Mouse (Mus musculus) liver, embryonic 14.5 days (tissue): ENCODE results near the gene Dkk3. TPM values are rescaled to one million over a fixed set of nuclear protein-coding genes. Genes with fewer than 3 reads are reported as not detected.

Source experiments
- ATAC-seq: fragments of 200-750 bp; cut with Nextera tagmentation; 2 replicates; pipeline ENCODE4 v1.8.0; 2017; ENCODE audit warnings: moderate number of reproducible peaks, mild to moderate bottlenecking, moderate library complexity; ENCODE audit not compliant: insufficient read depth
- DNase-seq, 3 experiments: peaks; one replicate each; pipeline ENCODE4 v3.0.0-alpha.2; 2012 to 2013; ENCODE audit warnings: low read depth in 3 of 3, low spot score in 3 of 3
- H3K27ac ChIP-seq: fragments of 300-500 bp; sonication (generic); 2 replicates; pipeline ENCODE4 v1.5.1; 2014; ENCODE audit warnings: moderate library complexity, mild to moderate bottlenecking, control low read depth, inconsistent platforms
- H3K27me3 ChIP-seq: fragments of 300-500 bp; sonication (generic); 2 replicates; pipeline ENCODE4 v1.6.1; 2014; ENCODE audit warnings: mild to moderate bottlenecking, low read length, moderate library complexity; ENCODE audit not compliant: control insufficient read depth, insufficient read depth
- H3K36me3 ChIP-seq: fragments of 300-500 bp; sonication (generic); replicated peaks from 2 replicates; pipeline ENCODE4 v1.6.1; 2014; ENCODE audit warnings: low read depth; ENCODE audit not compliant: control insufficient read depth, insufficient read depth
- H3K4me1 ChIP-seq, 2 experiments: fragments of 200-500 bp in 1 of 2; fragments of 300-500 bp in 1 of 2; sonication (generic) in 1 of 2; replicated peaks; 2 replicates each; pipeline ENCODE4 v1.6.1; 2012 to 2014; ENCODE audit warnings: antibody characterized with exemption in 1 of 2, inconsistent platforms in 1 of 2, low read length in 1 of 2; ENCODE audit not compliant: control insufficient read depth in 2 of 2, insufficient read depth in 2 of 2
- H3K4me2 ChIP-seq: fragments of 300-500 bp; sonication (generic); 2 replicates; pipeline ENCODE4 v1.6.1; 2014; ENCODE audit warnings: low read depth, mild to moderate bottlenecking, control low read depth, moderate library complexity
- H3K4me3 ChIP-seq, 2 experiments: fragments of 200-500 bp in 1 of 2; fragments of 300-500 bp in 1 of 2; sonication (generic) in 1 of 2; 2 replicates each; pipeline ENCODE4 v1.5.1; 2012 to 2014; ENCODE audit warnings: low read depth in 2 of 2, low read length in 2 of 2, mild to moderate bottlenecking in 2 of 2, control low read depth in 1 of 2, inconsistent platforms in 1 of 2, moderate library complexity in 1 of 2; ENCODE audit not compliant: insufficient read depth in 1 of 2
- H3K9ac ChIP-seq: fragments of 300-500 bp; sonication (generic); replicated peaks from 2 replicates; pipeline ENCODE4 v1.6.1; 2014; ENCODE audit warnings: mild to moderate bottlenecking, control low read depth, moderate library complexity
- H3K9me3 ChIP-seq: fragments of 300-500 bp; sonication (generic); 2 replicates; pipeline ENCODE4 v1.6.1; 2016; ENCODE audit warnings: low read length, mixed read lengths; ENCODE audit not compliant: control insufficient read depth
- CTCF ChIP-seq: IDR thresholded peaks from 2 replicates; pipeline ENCODE4 v1.5.1; 2016; ENCODE audit warnings: antibody characterized with exemption, low read depth, control low read depth
- EP300 ChIP-seq: IDR thresholded peaks from 2 replicates; pipeline ENCODE4 v1.6.1; 2016; ENCODE audit warnings: antibody characterized with exemption, low read depth
- WGBS: fragments of 180-500 bp; shearing (Covaris S2); extraction: QIAGEN DNeasy Blood & Tissue Kit; methylation state at CpG from one replicate; pipeline ENCODE4 v1.1.7; 2014; ENCODE audit not compliant: insufficient replicate concordance; 5-methylcytosine and 5-hydroxymethylcytosine counted together
- polyA plus RNA-seq, 2 experiments: library from polyadenylated mRNA; depleted of rRNA in 1 of 2; stranded (reverse) in 1 of 2; unstranded in 1 of 2; fragments of >200 nt; fragmentation: Nextera tagmentation in 1 of 2; extraction: Ambion mirVana in 1 of 2; gene quantifications; 2 replicates each; pipeline versions ENCODE4 v1.2.1 to v1.2.3; 2012 to 2014

The Dkk3 gene
- polyA plus RNA-seq, 2 experiments = 1.5 to 2.4 TPM

DNA sequence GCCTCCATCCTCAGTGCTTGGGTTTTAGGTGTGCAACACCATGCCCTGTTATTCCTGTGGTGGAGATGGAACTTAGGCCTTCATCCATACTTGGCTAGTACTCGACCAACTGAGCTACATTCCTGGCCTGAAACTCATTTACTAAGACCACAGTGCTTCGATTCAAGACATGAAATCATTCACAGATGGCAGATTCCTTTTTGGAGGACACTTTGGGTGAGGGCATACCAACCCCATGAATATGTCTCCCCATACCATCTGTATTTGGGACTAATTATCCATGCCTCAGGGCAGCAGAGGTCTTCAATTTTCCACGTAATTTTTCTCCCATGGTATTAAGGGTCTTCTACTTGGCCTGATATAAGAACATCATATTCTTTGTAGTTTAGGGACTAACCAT is 16.2 kb downstream of the Dkk3 start:
- DNase-seq = no peak

DNA sequence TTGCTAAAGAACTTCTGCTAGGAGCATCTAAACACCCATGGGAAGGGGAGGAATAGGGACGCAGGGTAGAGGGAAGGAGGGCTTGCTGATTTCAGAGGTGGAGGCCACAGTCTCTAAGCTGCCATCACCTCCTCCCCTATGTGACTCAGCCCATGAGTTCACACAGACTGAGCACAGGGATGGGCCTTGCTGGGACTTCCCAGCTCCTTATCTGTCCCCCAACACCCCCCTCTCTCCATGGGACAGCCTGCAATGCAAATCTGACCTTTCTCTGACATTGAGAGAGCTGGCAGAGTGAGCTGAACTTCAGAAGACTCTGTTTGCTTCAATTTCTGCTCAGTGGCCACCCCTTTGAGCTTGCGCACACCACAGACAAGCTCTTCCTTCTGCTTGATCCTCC is 18.1 kb downstream of the Dkk3 start:
- WGBS = 72% methylated on average over 2 of the region's 2 CpGs
- Histone ChIP-seq H3K9ac (no peak overlapping the region), H3K36me3 (no peaks in the 10 kb centered on the region), H3K27me3 (no peaks in the 10 kb centered on the region), H3K4me2 (no peak overlapping the region), H3K4me3 (no peak overlapping the region), H3K27ac (no peak overlapping the region), H3K9me3 (no peaks in the 10 kb centered on the region), H3K4me1 (0 out of 4 replicates have a peak, but pooled peaks cover 0 to 2% of the 10 kb centered on the region in 2 experiments)
- no peak for ATAC-seq
- TF ChIP-seq CTCF (no peak), EP300 (no peak)
- no peak for DNase-seq

More for the DNA sequence above, 16.2 kb downstream of the Dkk3 start:
- Histone ChIP-seq H3K27ac (no peak overlapping the region), H3K4me3 (no peak overlapping the region), H3K27me3 (no peaks in the 10 kb centered on the region), H3K4me1 (0 out of 4 replicates have a peak, but pooled peaks cover 0 to 2% of the 10 kb centered on the region in 2 experiments), H3K4me2 (no peak overlapping the region), H3K36me3 (no peaks in the 10 kb centered on the region), H3K9me3 (no peaks in the 10 kb centered on the region), H3K9ac (no peak overlapping the region)
- WGBS = 47% methylated on average over 3 of the region's 3 CpGs
- TF ChIP-seq EP300 = no peak
- TF ChIP-seq CTCF = no peak
- ATAC-seq = no peak

DNA sequence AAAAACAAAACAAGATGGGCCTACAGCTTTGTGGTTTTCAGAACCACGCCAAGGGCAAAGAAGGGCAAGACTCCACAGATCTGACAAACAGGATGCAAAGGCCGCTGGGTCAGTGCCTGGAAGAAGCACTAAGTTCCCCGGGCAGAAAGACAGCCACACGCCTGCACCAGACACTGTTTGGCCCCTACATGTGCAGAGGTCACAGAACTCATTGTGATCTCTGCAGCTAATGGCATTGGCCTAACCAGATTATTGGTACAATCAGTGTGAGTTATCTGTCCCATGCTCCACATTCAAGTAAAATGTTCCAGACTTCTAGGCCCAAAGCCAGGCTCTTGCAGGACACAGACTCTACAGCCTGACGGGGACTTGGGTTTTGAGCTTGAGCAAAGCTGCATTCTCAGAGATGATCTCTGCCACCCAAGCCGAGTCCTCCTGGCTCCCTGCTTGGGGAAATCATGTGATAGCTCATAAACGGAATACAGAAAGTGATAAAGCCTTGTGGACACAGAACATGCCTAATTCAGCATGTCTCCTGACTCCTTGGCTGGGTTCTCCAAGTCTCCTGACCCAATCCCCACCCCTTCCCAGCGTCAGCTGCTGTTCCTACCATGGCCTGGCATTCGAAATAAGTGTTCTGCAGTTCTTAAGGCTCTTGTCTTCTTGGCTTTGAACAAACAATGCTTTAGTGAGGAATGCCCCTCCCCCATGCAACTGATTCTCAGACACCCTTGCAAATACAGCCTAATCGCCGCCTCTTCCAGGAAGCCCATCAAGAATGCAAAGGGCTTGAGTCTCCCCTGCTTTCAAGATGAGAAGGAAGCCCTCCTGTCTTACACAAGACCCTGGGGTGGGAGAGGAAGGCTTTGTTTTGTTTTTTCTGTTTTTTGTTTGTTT is 20.1 kb downstream of the Dkk3 start:
- no peak overlapping the region for H3K4me2 ChIP-seq
- no peaks in the 10 kb centered on the region for H3K27me3 ChIP-seq
- no peak overlapping the region for H3K9ac ChIP-seq
- H3K4me1 ChIP-seq = 0 out of 4 replicates have a peak, but pooled peaks cover 0 to 2% of the 10 kb centered on the region in 2 experiments
- DNase-seq (no peak), ATAC-seq (no peak)
- H3K36me3 ChIP-seq = no peaks in the 10 kb centered on the region
- no peak overlapping the region for H3K4me3 ChIP-seq
- H3K27ac ChIP-seq = no peak overlapping the region
- 49% methylated on average over 11 of the region's 11 CpGs for WGBS
- no peak for TF ChIP-seq EP300
- no peak for TF ChIP-seq CTCF
- H3K9me3 ChIP-seq = no peaks in the 10 kb centered on the region

DNA sequence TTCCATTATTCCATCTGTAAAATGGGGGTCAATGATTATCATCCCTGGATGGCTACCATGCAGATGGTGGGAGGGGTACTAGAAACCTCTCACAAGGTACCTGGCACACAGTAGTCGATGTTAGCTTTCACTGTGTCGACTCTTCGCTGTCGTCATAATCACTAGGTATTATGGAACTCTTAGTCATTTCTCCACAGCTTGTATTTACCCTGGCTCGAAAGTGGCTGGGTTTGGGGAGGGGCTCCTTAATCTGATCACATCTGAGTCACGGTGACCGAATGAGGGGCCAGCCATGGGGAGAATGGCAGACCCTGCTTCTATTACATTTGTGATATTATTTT is 20.7 kb downstream of the Dkk3 start:
- Histone ChIP-seq H3K27ac (no peak overlapping the region), H3K4me3 (no peak overlapping the region), H3K9me3 (no peaks in the 10 kb centered on the region), H3K4me1 (0 out of 4 replicates have a peak, but pooled peaks cover 0 to 2% of the 10 kb centered on the region in 2 experiments), H3K4me2 (no peak overlapping the region), H3K27me3 (no peaks in the 10 kb centered on the region), H3K36me3 (no peaks in the 10 kb centered on the region), H3K9ac (no peak overlapping the region)
- ATAC-seq (no peak), DNase-seq (no peak)
- WGBS = 66% methylated on average over 7 of the region's 7 CpGs
- TF ChIP-seq EP300 (no peak), CTCF (no peak)

DNA sequence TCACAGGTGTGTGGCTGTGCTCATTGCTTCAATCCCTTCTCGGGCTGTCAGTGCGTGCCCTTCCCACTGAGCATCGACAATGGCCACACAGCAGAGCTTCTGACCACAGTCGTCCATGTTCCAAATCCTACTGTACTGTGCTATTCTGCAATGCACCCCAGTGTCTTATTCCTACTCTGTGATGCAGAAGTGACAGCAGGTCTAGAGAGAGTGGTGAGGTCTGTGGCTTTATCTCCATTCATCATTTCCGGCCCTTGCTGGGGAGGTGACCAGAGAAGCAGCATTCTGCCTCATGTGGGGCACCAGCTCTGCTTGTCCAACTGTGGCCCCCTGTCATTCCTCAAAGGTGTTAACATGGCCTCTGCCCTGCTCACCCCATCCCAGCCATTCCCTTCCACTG is 22.3 kb downstream of the Dkk3 start:
- H3K4me1 ChIP-seq = 0 out of 4 replicates have a peak, but pooled peaks cover 0 to 2% of the 10 kb centered on the region in 2 experiments
- H3K4me3 ChIP-seq = no peak overlapping the region
- no peaks in the 10 kb centered on the region for H3K36me3 ChIP-seq
- H3K4me2 ChIP-seq = no peak overlapping the region
- TF ChIP-seq EP300 (no peak), CTCF (no peak)
- DNase-seq (no peak), ATAC-seq (no peak)
- 63% methylated on average over 5 of the region's 5 CpGs for WGBS
- no peak overlapping the region for H3K27ac ChIP-seq
- H3K9ac ChIP-seq = no peak overlapping the region
- no peaks in the 10 kb centered on the region for H3K27me3 ChIP-seq
- no peaks in the 10 kb centered on the region for H3K9me3 ChIP-seq
